Mouse (Mus musculus) thymus, adult 2 months (tissue): ENCODE data around the gene Cbfa2t2.
"Not testable (repeated sequence)": the region's sequence is repeated elsewhere in the genome, so short reads cannot be mapped to it uniquely, and the experiment has no call there.

Experiments used
- CTCF ChIP-seq: fragments of 200-500 bp; IDR thresholded peaks from 2 replicates; pipeline ENCODE4 v1.5.1; 2012; ENCODE audit warnings: mild to moderate bottlenecking, control low read depth, low read length, moderate library complexity, borderline replicate concordance; ENCODE audit not compliant: control insufficient read depth, poor library complexity, insufficient read depth; ENCODE audit errors: extremely low read depth
- POLR2A ChIP-seq: fragments of 200-500 bp; IDR thresholded peaks from 2 replicates; pipeline ENCODE4 v1.6.1; 2012; ENCODE audit warnings: mild to moderate bottlenecking, low read length, control low read depth, moderate library complexity; ENCODE audit not compliant: control insufficient read depth, poor library complexity, insufficient read depth; ENCODE audit errors: extremely low read depth

GRCm38 (mm10) chr2:154493559-154493958, 57.3 kb downstream of the Cbfa2t2 start:
- TF ChIP-seq CTCF, POLR2A: not testable (repeated sequence)
